12 mouse cellular contexts compared by ENCODE assay signal in genomic region chr8:47985243-47985642, GRCm38 (mm10). TPM values are rescaled to one million over a fixed set of nuclear protein-coding genes. Genes with fewer than 3 reads are reported as not detected.
DNase-seq lines count a peak whose midpoint lies in the region; ATAC-seq and TF ChIP-seq lines count a peak whose summit lies in the region.
"Had no signal": no experiment of that assay in that cellular context is flagged by ENCODE, and none has a peak within 500 bp of the region (broad histone marks: within the 10 kb centered on the region; RNA-seq: fewer than 3 reads in every experiment).

No protein-coding gene starts in this region.

- ATAC-seq in midbrain, postnatal 0 days (ENCODE audit: low FRiP score), result no peak
- peak; percentile 8; the same call in 1 of the 2 replicates for ATAC-seq in forebrain, embryonic 11.5 days (replicated peaks; ENCODE audit: low FRiP score)
- ATAC-seq in hindbrain, postnatal 0 days, result no peak

- H3K9ac ChIP-seq in midbrain, postnatal 0 days (replicated peaks; ENCODE audit: low read length, poor library complexity, severe bottlenecking), result no peak overlapping the region
- H3K9ac ChIP-seq in forebrain, embryonic 11.5 days (ENCODE audit: low read length), result no peak overlapping the region
- no peak overlapping the region for H3K9ac ChIP-seq in hindbrain, postnatal 0 days (replicated peaks; ENCODE audit: low read length)
- H3K9ac ChIP-seq: heart, embryonic 15.5 days; liver, embryonic 14.5 days had no signal

- H3K27me3 ChIP-seq in midbrain, embryonic 10.5 days (ENCODE audit: low read depth, poor library complexity, severe bottlenecking), result no peaks in the 10 kb centered on the region; the same call in 1 of the 2 replicates
- H3K27me3 ChIP-seq in midbrain, postnatal 0 days (ENCODE audit: insufficient read depth, low read length), result no peaks in the 10 kb centered on the region
- no peaks in the 10 kb centered on the region for H3K27me3 ChIP-seq in forebrain, embryonic 11.5 days (ENCODE audit: control insufficient read depth, insufficient read depth, low read length)
- H3K27me3 ChIP-seq in hindbrain, postnatal 0 days (ENCODE audit: insufficient read depth, low read length), result no peaks in the 10 kb centered on the region
- H3K27me3 ChIP-seq: heart, embryonic 15.5 days had no signal

- no peak for DNase-seq in midbrain, embryonic 10.5 days (ENCODE audit: low spot score)
- no peak for DNase-seq in midbrain, postnatal 0 days (ENCODE audit: low spot score)
- no peak for DNase-seq in forebrain, embryonic 11.5 days (ENCODE audit: low spot score)
- no peak for DNase-seq in hindbrain, postnatal 0 days (ENCODE audit: low spot score)
- DNase-seq in telencephalon, adult 2 months (ENCODE audit: low read depth, low spot score), result peak; percentile 24
- no peak for DNase-seq in thymus, postnatal 10 days (ENCODE audit: low spot score in 2 of 2)
- DNase-seq in adrenal gland, postnatal 10 days, result no peak
- DNase-seq: cerebellum, adult 2 months; gastrocnemius, postnatal 25 days; thymus, postnatal 4 days had no signal

- TF ChIP-seq CTCF in midbrain, postnatal 0 days (IDR thresholded peaks at IDR 0.05), result no peak
- TF ChIP-seq CTCF in hindbrain, postnatal 0 days (IDR thresholded peaks at IDR 0.05; ENCODE audit: low read depth), result no peak

- 0 out of 2 replicates have a peak overlapping the region, but pooled peaks have one; percentile 50 for H3K27ac ChIP-seq in midbrain, embryonic 10.5 days (replicated peaks)
- no peak overlapping the region for H3K27ac ChIP-seq in midbrain, postnatal 0 days (ENCODE audit: low read depth, low read length)
- H3K27ac ChIP-seq in forebrain, embryonic 11.5 days (ENCODE audit: low read depth, low read length), result peak overlapping the region; percentile 28; the same call in 1 of the 2 replicates
- H3K27ac ChIP-seq in hindbrain, postnatal 0 days, result no peak overlapping the region
- H3K27ac ChIP-seq: heart, embryonic 15.5 days; liver, embryonic 14.5 days had no signal

- no peak overlapping the region for H3K4me2 ChIP-seq in midbrain, postnatal 0 days (ENCODE audit: low read depth, low read length, poor library complexity, severe bottlenecking)
- H3K4me2 ChIP-seq in forebrain, embryonic 11.5 days (ENCODE audit: low read depth, low read length, severe bottlenecking), result no peak overlapping the region
- H3K4me2 ChIP-seq in hindbrain, postnatal 0 days (ENCODE audit: low read depth, low read length), result 0 out of 2 replicates have a peak overlapping the region, but pooled peaks have one; percentile 30
- H3K4me2 ChIP-seq: heart, embryonic 15.5 days had no signal

- H3K4me1 ChIP-seq in midbrain, embryonic 10.5 days, result peaks cover 45% of the 10 kb centered on the region
- peaks cover 3% of the 10 kb centered on the region; the same call in 1 of the 2 replicates for H3K4me1 ChIP-seq in midbrain, postnatal 0 days (ENCODE audit: insufficient read depth, low read length)
- H3K4me1 ChIP-seq in forebrain, embryonic 11.5 days (replicated peaks; ENCODE audit: control insufficient read depth, insufficient read depth, low read length), result peaks cover 4% of the 10 kb centered on the region; the same call in 1 of the 2 replicates
- no peaks in the 10 kb centered on the region; the same call in 1 of the 2 replicates for H3K4me1 ChIP-seq in hindbrain, postnatal 0 days (ENCODE audit: insufficient read depth, low read length)

- no peaks in the 10 kb centered on the region for H3K36me3 ChIP-seq in midbrain, embryonic 10.5 days
- H3K36me3 ChIP-seq in midbrain, postnatal 0 days (ENCODE audit: insufficient read depth, low read length), result no peaks in the 10 kb centered on the region
- H3K36me3 ChIP-seq in forebrain, embryonic 11.5 days (ENCODE audit: control insufficient read depth, insufficient read depth, low read length), result no peaks in the 10 kb centered on the region
- H3K36me3 ChIP-seq in hindbrain, postnatal 0 days (ENCODE audit: insufficient read depth, low read length), result no peaks in the 10 kb centered on the region
- H3K36me3 ChIP-seq: heart, embryonic 15.5 days had no signal

- no peak overlapping the region for H3K4me3 ChIP-seq in midbrain, embryonic 10.5 days
- H3K4me3 ChIP-seq in midbrain, postnatal 0 days (ENCODE audit: low read depth, low read length), result no peak overlapping the region
- H3K4me3 ChIP-seq in forebrain, embryonic 11.5 days (ENCODE audit: low read depth, low read length), result no peak overlapping the region
- H3K4me3 ChIP-seq in hindbrain, postnatal 0 days (ENCODE audit: low read length), result no peak overlapping the region
- H3K4me3 ChIP-seq: heart, embryonic 15.5 days had no signal

- no peaks in the 10 kb centered on the region for H3K9me3 ChIP-seq in midbrain, embryonic 10.5 days (replicated peaks)
- no peaks in the 10 kb centered on the region for H3K9me3 ChIP-seq in midbrain, postnatal 0 days (ENCODE audit: low read length)
- H3K9me3 ChIP-seq in forebrain, embryonic 11.5 days (ENCODE audit: control insufficient read depth, low read length), result no peaks in the 10 kb centered on the region
- no peaks in the 10 kb centered on the region for H3K9me3 ChIP-seq in hindbrain, postnatal 0 days (ENCODE audit: low read length)
- H3K9me3 ChIP-seq: heart, embryonic 15.5 days had no signal

RNA-seq across cellular contexts. Expression of gene Wwc2, which starts 5.5 kb away (rescaled TPM):
- 7.1 and 7.6 TPM in 2 replicates for polyA plus RNA-seq in midbrain, embryonic 10.5 days (2016; fragmentation: Nextera tagmentation; extraction: Ambion mirVana)
- total RNA-seq in midbrain, postnatal 0 days (2014; rRNA removed), result 9.6 and 10.1 TPM in 2 replicates
- 4.0 and 4.5 TPM in 2 replicates for polyA plus RNA-seq in midbrain, postnatal 0 days (2015; fragmentation: Nextera tagmentation; extraction: Ambion mirVana)
- 9.4 and 10.3 TPM in 2 replicates for polyA plus RNA-seq in forebrain, embryonic 11.5 days (2014; fragmentation: Nextera tagmentation; extraction: Ambion mirVana)
- total RNA-seq in hindbrain, postnatal 0 days (2014; rRNA removed), result 10.0 and 11.2 TPM in 2 replicates
- 5.2 and 5.3 TPM in 2 replicates for polyA plus RNA-seq in hindbrain, postnatal 0 days (2015; fragmentation: Nextera tagmentation; extraction: Ambion mirVana)
- 10 to 100 TPM; 23.0 to 24.4 TPM for total RNA-seq in adrenal gland, postnatal 10 days (2021)

Comparison
In these comparisons a context has a peak if more than half of its experiments do, and no peak if none do; other contexts are left out.
1. H3K27ac ChIP-seq: peak in midbrain, embryonic 10.5 days (single experiment) and forebrain, embryonic 11.5 days (single experiment); none in midbrain, postnatal 0 days (single experiment) and hindbrain, postnatal 0 days (single experiment).